Mouse (Mus musculus) midbrain, embryonic 14.5 days (tissue): ENCODE measurements around the gene Rbm20. TPM values are rescaled to one million over a fixed set of nuclear protein-coding genes. Genes with fewer than 3 reads are reported as not detected.

ENCODE experiments used
- ATAC-seq: fragments of 200-750 bp; cut with Nextera tagmentation; 2 replicates; pipeline ENCODE4 v1.8.0; 2017; ENCODE audit warnings: moderate number of reproducible peaks, moderate library complexity; ENCODE audit not compliant: low FRiP score, low TSS enrichment
- DNase-seq: peaks from one replicate; pipeline ENCODE4 v3.0.0-alpha.2; 2015
- H3K27ac ChIP-seq: fragments of 300-500 bp; sonication (generic); replicated peaks from 2 replicates; pipeline ENCODE4 v1.5.1; 2014; ENCODE audit warnings: mild to moderate bottlenecking, low read depth, low read length, moderate library complexity
- H3K27me3 ChIP-seq: fragments of 300-500 bp; sonication (generic); 2 replicates; pipeline ENCODE4 v1.6.1; 2014; ENCODE audit warnings: low read length, control low read depth, mixed read lengths; ENCODE audit not compliant: control insufficient read depth, insufficient read depth
- H3K36me3 ChIP-seq: fragments of 300-500 bp; sonication (generic); 2 replicates; pipeline ENCODE4 v1.6.1; 2014; ENCODE audit warnings: low read length, control low read depth; ENCODE audit not compliant: control insufficient read depth, insufficient read depth
- H3K4me1 ChIP-seq: fragments of 300-500 bp; sonication (generic); 2 replicates; pipeline ENCODE4 v1.6.1; 2014; ENCODE audit warnings: mild to moderate bottlenecking, antibody characterized with exemption, low read length, control low read depth; ENCODE audit not compliant: control insufficient read depth, insufficient read depth
- H3K4me2 ChIP-seq: fragments of 300-500 bp; sonication (generic); 2 replicates; pipeline ENCODE4 v1.6.1; 2014; ENCODE audit warnings: mild to moderate bottlenecking, low read length, moderate library complexity
- H3K4me3 ChIP-seq: fragments of 300-500 bp; sonication (generic); replicated peaks from 2 replicates; pipeline ENCODE4 v1.5.1; 2014; ENCODE audit warnings: low read depth, low read length
- H3K9ac ChIP-seq: fragments of 300-500 bp; sonication (generic); replicated peaks from 2 replicates; pipeline ENCODE4 v1.6.1; 2014; ENCODE audit warnings: mild to moderate bottlenecking, low read length, moderate library complexity
- H3K9me3 ChIP-seq: fragments of 300-500 bp; sonication (generic); 2 replicates; pipeline ENCODE4 v1.6.1; 2016; ENCODE audit warnings: low read length, control low read depth, mixed read lengths; ENCODE audit not compliant: control insufficient read depth
- WGBS: fragments of 180-500 bp; shearing (Covaris S2); extraction: QIAGEN DNeasy Blood & Tissue Kit; methylation state at CpG from one replicate; pipeline ENCODE4 v1.1.7; 2014; 5-methylcytosine and 5-hydroxymethylcytosine counted together
- polyA plus RNA-seq: library from polyadenylated mRNA; unstranded; fragments of >200 nt; fragmentation: Nextera tagmentation; extraction: Ambion mirVana; gene quantifications from 2 replicates; pipeline ENCODE4 v1.2.1, GENCODE M21; 2014

The Rbm20 gene
- polyA plus RNA-seq, 1 experiment from 2014 or later: 0.61 TPM

- Histone ChIP-seq H3K27me3 (no peaks in the 10 kb centered on the region), H3K9me3 (no peaks in the 10 kb centered on the region), H3K36me3 (no peaks in the 10 kb centered on the region), H3K4me2 (no peak overlapping the region), H3K4me1 (no peaks in the 10 kb centered on the region; the same call in 1 of the 2 replicates), H3K27ac (no peak overlapping the region), H3K4me3 (no peak overlapping the region), H3K9ac (no peak overlapping the region)
- no peak for DNase-seq
- ATAC-seq: no peak
- 91% methylated on average over 3 of the region's 3 CpGs for WGBS
These were observed 108.2 kb downstream of the Rbm20 start for GRCm38 (mm10) chr19:53785352-53785751.

GRCm38 (mm10) chr19:53786239-53786638 lies 109.1 kb downstream of the Rbm20 start:
- no peak overlapping the region for H3K4me2 ChIP-seq
- H3K4me3 ChIP-seq: no peak overlapping the region
- H3K4me1 ChIP-seq: no peaks in the 10 kb centered on the region; the same call in 1 of the 2 replicates
- DNase-seq (peak; percentile 47), ATAC-seq (no peak)
- WGBS: 61% methylated on average over 2 of the region's 2 CpGs
- no peak overlapping the region for H3K9ac ChIP-seq
- H3K27ac ChIP-seq: no peak overlapping the region
- H3K36me3 ChIP-seq: no peaks in the 10 kb centered on the region
- H3K9me3 ChIP-seq: no peaks in the 10 kb centered on the region
- H3K27me3 ChIP-seq: no peaks in the 10 kb centered on the region

GRCm38 (mm10) chr19:53786836-53787235 lies 109.7 kb downstream of the Rbm20 start:
- Histone ChIP-seq H3K4me2 (no peak overlapping the region), H3K27me3 (no peaks in the 10 kb centered on the region), H3K4me3 (no peak overlapping the region), H3K36me3 (no peaks in the 10 kb centered on the region), H3K9me3 (no peaks in the 10 kb centered on the region), H3K4me1 (no peaks in the 10 kb centered on the region; the same call in 1 of the 2 replicates), H3K27ac (no peak overlapping the region), H3K9ac (no peak overlapping the region)
- 66% methylated on average over 5 of the region's 5 CpGs for WGBS
- DNase-seq (no peak), ATAC-seq (no peak)

GRCm38 (mm10) chr19:53788621-53789331 lies 111.7 kb downstream of the Rbm20 start:
- no peaks in the 10 kb centered on the region; the same call in 1 of the 2 replicates for H3K4me1 ChIP-seq
- no peaks in the 10 kb centered on the region for H3K36me3 ChIP-seq
- H3K27me3 ChIP-seq: no peaks in the 10 kb centered on the region
- ATAC-seq (no peak), DNase-seq (no peak)
- H3K27ac ChIP-seq: no peak overlapping the region
- no peak overlapping the region for H3K4me3 ChIP-seq
- 92% methylated on average over 14 of the region's 14 CpGs for WGBS
- no peak overlapping the region for H3K9ac ChIP-seq
- H3K9me3 ChIP-seq: no peaks in the 10 kb centered on the region
- H3K4me2 ChIP-seq: no peak overlapping the region

- H3K9me3 ChIP-seq: no peaks in the 10 kb centered on the region
- H3K4me2 ChIP-seq: no peak overlapping the region
- no peaks in the 10 kb centered on the region; the same call in 1 of the 2 replicates for H3K4me1 ChIP-seq
- no peaks in the 10 kb centered on the region for H3K27me3 ChIP-seq
- WGBS: 52% methylated on average over 7 of the region's 7 CpGs
- DNase-seq (peak; percentile 21), ATAC-seq (no peak)
- H3K27ac ChIP-seq: no peak overlapping the region
- no peak overlapping the region for H3K9ac ChIP-seq
- H3K4me3 ChIP-seq: no peak overlapping the region
- H3K36me3 ChIP-seq: no peaks in the 10 kb centered on the region
These were observed 112.5 kb downstream of the Rbm20 start for GRCm38 (mm10) chr19:53789571-53789970.

GRCm38 (mm10) chr19:53791751-53792720 lies 114.9 kb downstream of the Rbm20 start:
- no peaks in the 10 kb centered on the region for H3K36me3 ChIP-seq
- ATAC-seq (no peak), DNase-seq (no peak)
- H3K4me1 ChIP-seq: no peaks in the 10 kb centered on the region
- H3K27me3 ChIP-seq: no peaks in the 10 kb centered on the region
- no peak overlapping the region for H3K4me3 ChIP-seq
- no peak overlapping the region for H3K9ac ChIP-seq
- WGBS: 75% methylated on average over 20 of the region's 20 CpGs
- H3K27ac ChIP-seq: no peak overlapping the region
- no peaks in the 10 kb centered on the region for H3K9me3 ChIP-seq
- no peak overlapping the region for H3K4me2 ChIP-seq

- Histone ChIP-seq H3K27ac (no peak overlapping the region), H3K4me3 (no peak overlapping the region), H3K9me3 (no peaks in the 10 kb centered on the region), H3K36me3 (no peaks in the 10 kb centered on the region), H3K4me1 (no peaks in the 10 kb centered on the region), H3K4me2 (no peak overlapping the region), H3K9ac (no peak overlapping the region), H3K27me3 (no peaks in the 10 kb centered on the region)
- WGBS: 89% methylated on average over 37 of the region's 37 CpGs
- ATAC-seq (no peak), DNase-seq (no peak)
These were observed 116.1 kb downstream of the Rbm20 start for GRCm38 (mm10) chr19:53792976-53793897.
